Mouse (Mus musculus): ENCODE measurements around the gene Paqr7. TPM values are rescaled to one million over a fixed set of nuclear protein-coding genes. Genes with fewer than 3 reads are reported as not detected.

The Paqr7 gene
- polyA plus RNA-seq (2016; fragmentation: Nextera tagmentation; extraction: Ambion mirVana), result 1.2 TPM in 2 replicates

DNA sequence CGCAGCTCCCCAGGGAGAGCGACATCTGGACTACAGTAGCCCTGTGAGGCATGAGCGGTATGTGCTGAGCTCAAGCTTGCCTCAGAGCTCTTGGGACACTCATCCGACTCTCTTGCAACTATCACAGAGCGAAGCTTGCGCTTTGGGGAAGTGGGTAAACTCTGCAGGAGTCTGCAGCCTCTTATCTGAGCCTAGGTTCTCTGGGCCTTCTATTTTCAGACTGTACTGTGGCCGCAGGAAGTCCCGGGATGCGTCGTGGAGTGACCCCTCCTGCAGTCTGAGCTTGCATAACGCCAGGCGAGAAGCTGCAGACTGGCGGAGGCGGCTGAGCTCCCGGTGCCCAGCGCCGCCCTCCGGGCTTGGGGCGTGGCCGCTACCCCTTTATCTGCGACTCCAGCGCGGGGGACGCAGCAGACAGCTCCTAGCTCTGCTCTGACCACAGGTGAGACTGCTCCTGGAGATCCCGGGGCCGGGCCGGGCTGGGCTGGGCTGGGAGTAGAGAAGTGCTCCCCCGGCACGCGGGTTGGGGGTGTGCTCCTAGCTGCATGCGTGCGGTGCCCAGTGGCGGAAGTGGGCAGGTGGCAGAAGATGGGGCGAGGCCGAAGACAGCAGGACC is at the start of gene Paqr7:
TSS of gene Paqr7 (plus strand) at position 103 of the 616 bp plus-strand sequence.
- Histone ChIP-seq H3K9me3 (replicated peaks) (no peaks in the 10 kb centered on the region), H3K4me1 (peaks cover 24% of the 10 kb centered on the region), H3K36me3 (no peaks in the 10 kb centered on the region), H3K27me3 (ENCODE audit: low read depth, poor library complexity, severe bottlenecking) (peaks cover 20% of the 10 kb centered on the region), H3K4me3 (peak within 1 kb of the TSS; percentile 72), H3K27ac (peak within 1 kb of the TSS; percentile 78)
- peak; percentile 62 for DNase-seq (ENCODE audit: low spot score)
- WGBS, result 3% methylated on average over 35 of the region's 35 CpGs

DNA sequence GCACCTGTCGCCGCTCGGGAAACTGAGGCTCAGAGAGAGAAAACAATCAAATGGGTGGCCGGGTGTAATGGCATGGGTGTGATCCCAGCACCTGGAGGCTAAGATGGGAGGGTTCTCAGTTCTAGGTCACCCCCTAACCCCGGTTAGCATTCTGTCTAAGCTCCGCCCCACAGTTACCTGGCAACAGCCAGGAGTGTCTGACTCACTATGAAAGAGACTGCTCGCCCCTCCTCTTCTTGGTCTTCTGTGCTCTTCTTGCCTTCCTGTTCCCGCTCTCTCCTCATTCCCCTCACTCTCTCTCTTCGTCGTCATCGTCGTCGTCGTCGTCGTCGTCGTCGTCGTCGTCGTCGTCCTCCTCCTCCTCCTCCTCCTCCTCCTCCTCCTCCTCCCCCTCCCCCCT is 48.5 kb upstream of the Paqr7 start:
- 49% methylated on average over 23 of the region's 23 CpGs for WGBS
- no peaks in the 10 kb centered on the region for H3K9me3 ChIP-seq (replicated peaks)
- no peak overlapping the region for H3K4me3 ChIP-seq
- peaks cover 16% of the 10 kb centered on the region for H3K4me1 ChIP-seq
- DNase-seq (ENCODE audit: low spot score), result no peak
- peaks cover 54% of the 10 kb centered on the region for H3K27me3 ChIP-seq (ENCODE audit: low read depth, poor library complexity, severe bottlenecking)
- no peak overlapping the region for H3K27ac ChIP-seq
- no peaks in the 10 kb centered on the region for H3K36me3 ChIP-seq

GRCm38 (mm10) chr4:134449595-134450391 is 46.7 kb upstream of the Paqr7 start:
- DNase-seq (ENCODE audit: low spot score), result peak; percentile 68
- WGBS, result 29% methylated on average over 13 of the region's 13 CpGs
- Histone ChIP-seq H3K4me1 (peaks cover 24% of the 10 kb centered on the region), H3K27ac (peak overlapping the region; percentile 27; the same call in 1 of the 2 replicates), H3K4me3 (no peak overlapping the region), H3K9me3 (replicated peaks) (no peaks in the 10 kb centered on the region), H3K36me3 (no peaks in the 10 kb centered on the region), H3K27me3 (ENCODE audit: low read depth, poor library complexity, severe bottlenecking) (peaks cover 72% of the 10 kb centered on the region)

- H3K4me1 ChIP-seq, result peaks cover 29% of the 10 kb centered on the region
- H3K36me3 ChIP-seq, result no peaks in the 10 kb centered on the region
- peaks cover 80% of the 10 kb centered on the region for H3K27me3 ChIP-seq (ENCODE audit: low read depth, poor library complexity, severe bottlenecking)
- H3K27ac ChIP-seq, result peak overlapping the region; percentile 27
- WGBS, result 14% methylated on average over 20 of the region's 20 CpGs
- peak overlapping the region; percentile 35 for H3K4me3 ChIP-seq
- DNase-seq (ENCODE audit: low spot score), result peak; percentile 48
- no peaks in the 10 kb centered on the region for H3K9me3 ChIP-seq (replicated peaks)
Observed at GRCm38 (mm10) chr4:134450392-134451195, 45.9 kb upstream of the Paqr7 start.

DNA sequence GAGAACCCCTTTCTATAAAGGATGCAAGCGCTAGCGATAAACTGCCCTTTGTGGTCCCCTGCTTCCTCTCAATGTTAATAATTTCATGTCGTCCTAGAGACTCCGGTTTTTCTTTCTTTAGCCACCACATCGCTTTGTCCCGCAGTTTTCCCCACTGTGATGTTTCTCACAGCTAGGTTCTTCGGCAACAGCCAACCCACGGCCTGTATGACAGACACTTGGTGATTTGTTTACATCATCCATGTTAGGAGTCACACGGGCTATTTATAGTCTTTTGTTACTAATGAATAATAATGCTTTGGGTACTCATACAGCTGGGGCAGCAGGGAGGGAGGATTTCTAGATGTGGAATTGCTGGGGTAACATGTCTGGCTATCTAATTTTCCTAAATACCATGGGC is 45.0 kb upstream of the Paqr7 start:
- Histone ChIP-seq H3K27me3 (ENCODE audit: low read depth, poor library complexity, severe bottlenecking) (peaks cover 82% of the 10 kb centered on the region), H3K9me3 (replicated peaks) (no peaks in the 10 kb centered on the region), H3K4me1 (peaks cover 29% of the 10 kb centered on the region), H3K36me3 (no peaks in the 10 kb centered on the region), H3K4me3 (no peak overlapping the region), H3K27ac (no peak overlapping the region)
- DNase-seq (ENCODE audit: low spot score), result no peak
- 78% methylated on average over 9 of the region's 9 CpGs for WGBS

DNA sequence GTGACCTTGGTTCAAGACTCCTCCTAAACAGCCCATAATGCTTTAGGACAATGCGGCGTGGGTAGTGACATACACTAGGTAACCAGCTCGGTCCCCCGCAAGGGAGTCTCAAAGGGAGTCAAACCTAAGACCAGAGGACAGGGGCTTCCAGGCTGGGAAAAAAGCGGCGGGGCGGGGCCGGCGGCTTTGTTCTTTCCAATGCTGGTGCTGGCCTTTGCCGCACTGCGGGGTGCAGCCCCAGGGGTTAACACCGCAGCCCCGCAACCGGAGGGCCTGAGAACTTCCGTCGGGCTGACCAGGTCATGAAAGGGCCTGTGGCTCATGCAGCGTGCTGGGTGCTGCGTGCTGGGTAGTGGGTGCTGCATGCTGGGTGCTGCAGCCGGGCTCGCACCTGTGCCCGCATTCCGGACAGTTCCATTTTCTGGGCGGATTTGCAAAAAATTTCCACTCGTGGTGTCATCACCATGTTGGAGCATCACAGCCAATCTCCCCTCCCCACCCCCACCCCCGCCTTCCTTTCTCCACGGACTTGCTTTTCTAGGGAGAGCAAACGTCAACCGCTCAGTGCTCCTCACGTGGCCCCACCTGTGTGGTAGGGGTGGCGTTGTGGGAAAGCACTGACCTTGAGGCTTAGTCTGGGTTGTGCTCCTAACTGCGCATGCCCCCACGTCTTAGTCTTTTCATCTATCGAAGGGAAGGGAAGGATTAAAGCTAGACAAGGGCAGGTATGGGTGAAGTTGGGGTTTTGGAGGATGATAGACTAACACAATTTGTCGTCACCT is 42.7 kb upstream of the Paqr7 start:
- WGBS, result 28% methylated on average over 34 of the region's 34 CpGs
- H3K27me3 ChIP-seq (ENCODE audit: low read depth, poor library complexity, severe bottlenecking), result peaks cover 70% of the 10 kb centered on the region
- peak; percentile 47 for DNase-seq (ENCODE audit: low spot score)
- peaks cover 36% of the 10 kb centered on the region for H3K4me1 ChIP-seq
- no peaks in the 10 kb centered on the region for H3K9me3 ChIP-seq (replicated peaks)
- H3K36me3 ChIP-seq, result no peaks in the 10 kb centered on the region
- no peak overlapping the region for H3K27ac ChIP-seq
- peak overlapping the region; percentile 23 for H3K4me3 ChIP-seq

DNA sequence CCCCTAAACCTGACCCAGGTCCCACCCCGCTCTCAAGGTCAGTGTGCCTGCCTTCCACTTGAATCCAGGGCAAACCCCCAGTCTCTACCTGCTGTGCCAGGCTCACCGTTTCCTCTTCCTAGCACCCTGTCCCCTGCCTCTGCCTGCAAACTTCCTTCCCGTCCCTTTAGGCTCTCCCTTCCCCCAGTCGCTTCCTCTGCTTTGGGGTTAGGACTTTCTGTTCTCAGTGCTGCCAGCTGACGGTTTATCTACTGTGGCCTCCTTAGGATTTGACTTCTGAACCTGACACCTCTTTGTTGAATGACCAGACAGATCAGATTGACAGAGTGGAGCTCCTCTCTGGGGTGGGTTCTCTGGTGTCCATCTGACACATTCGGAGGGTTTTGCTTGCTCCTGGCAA is 41.2 kb upstream of the Paqr7 start:
- 0 out of 2 replicates have a peak overlapping the region, but pooled peaks have one; percentile 25 for H3K27ac ChIP-seq
- no peaks in the 10 kb centered on the region for H3K36me3 ChIP-seq
- peaks cover 55% of the 10 kb centered on the region for H3K27me3 ChIP-seq (ENCODE audit: low read depth, poor library complexity, severe bottlenecking)
- H3K4me3 ChIP-seq, result no peak overlapping the region
- H3K9me3 ChIP-seq (replicated peaks), result no peaks in the 10 kb centered on the region
- 46% methylated on average over 6 of the region's 6 CpGs for WGBS
- peaks cover 28% of the 10 kb centered on the region for H3K4me1 ChIP-seq
- DNase-seq (ENCODE audit: low spot score), result no peak

DNA sequence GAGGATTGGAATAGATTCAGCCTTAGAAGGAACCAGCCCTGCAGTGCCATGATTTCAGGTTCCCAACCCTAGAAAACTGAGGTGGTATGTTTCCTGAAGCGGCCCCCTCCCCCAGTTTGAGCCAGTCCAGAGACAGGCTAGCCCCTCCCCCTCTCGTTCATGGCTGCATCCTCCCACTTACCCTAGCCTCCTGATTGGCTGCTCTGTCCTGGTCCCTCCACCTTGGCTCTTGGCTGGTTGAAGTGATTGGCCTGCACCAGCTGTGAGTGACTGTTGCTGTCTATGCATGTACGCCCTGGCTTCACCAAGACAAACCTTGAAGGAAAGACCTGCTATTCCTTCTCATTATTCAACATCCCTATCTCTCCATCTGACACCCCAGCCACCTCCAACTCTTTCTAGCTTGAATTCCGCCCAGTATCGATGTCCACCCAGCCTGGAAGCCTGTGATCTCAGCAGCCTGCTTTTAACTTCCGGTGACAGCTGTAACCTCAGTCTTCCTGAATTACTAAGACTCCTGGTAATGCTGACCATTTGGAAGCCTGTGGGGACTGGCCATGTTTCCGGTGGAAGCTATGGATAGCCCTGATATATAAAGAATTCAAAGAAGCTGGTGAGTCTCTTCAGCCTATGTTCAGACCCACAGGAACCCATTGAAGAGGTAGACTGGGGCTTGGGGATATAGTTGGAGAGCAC is 39.2 kb upstream of the Paqr7 start:
- 53% methylated on average over 7 of the region's 7 CpGs for WGBS
- DNase-seq (ENCODE audit: low spot score), result no peak

DNA sequence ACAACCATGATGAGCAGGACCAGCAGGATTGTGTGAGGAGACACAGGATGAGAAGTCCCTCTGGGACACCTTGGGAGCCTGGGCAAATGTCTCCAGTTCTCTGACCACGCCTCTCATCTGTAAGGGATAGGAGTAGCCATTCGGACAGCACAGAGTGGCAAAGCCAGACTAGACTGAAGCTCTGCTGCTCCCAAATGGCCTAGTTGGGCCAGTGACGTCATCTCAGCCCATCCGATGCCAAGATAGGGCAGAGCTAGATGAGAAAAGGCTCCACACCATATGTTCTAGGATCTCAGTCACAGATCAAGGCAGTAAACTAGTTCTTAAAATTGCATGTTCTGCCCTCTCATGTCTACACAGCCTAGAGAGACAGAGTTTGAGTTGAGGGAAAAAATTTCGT is 37.6 kb upstream of the Paqr7 start:
- no peak overlapping the region for H3K27ac ChIP-seq
- 74% methylated on average over 5 of the region's 5 CpGs for WGBS
- no peak overlapping the region for H3K4me3 ChIP-seq
- peaks cover 19% of the 10 kb centered on the region for H3K27me3 ChIP-seq (ENCODE audit: low read depth, poor library complexity, severe bottlenecking)
- no peaks in the 10 kb centered on the region for H3K9me3 ChIP-seq (replicated peaks)
- no peaks in the 10 kb centered on the region for H3K36me3 ChIP-seq
- H3K4me1 ChIP-seq, result peaks cover 15% of the 10 kb centered on the region
- no peak for DNase-seq (ENCODE audit: low spot score)

More for the DNA sequence above, 39.2 kb upstream of the Paqr7 start:
- Histone ChIP-seq H3K4me3 (no peak overlapping the region), H3K9me3 (replicated peaks) (no peaks in the 10 kb centered on the region), H3K27ac (no peak overlapping the region), H3K36me3 (no peaks in the 10 kb centered on the region), H3K27me3 (ENCODE audit: low read depth, poor library complexity, severe bottlenecking) (peaks cover 35% of the 10 kb centered on the region), H3K4me1 (peaks cover 20% of the 10 kb centered on the region)

DNA sequence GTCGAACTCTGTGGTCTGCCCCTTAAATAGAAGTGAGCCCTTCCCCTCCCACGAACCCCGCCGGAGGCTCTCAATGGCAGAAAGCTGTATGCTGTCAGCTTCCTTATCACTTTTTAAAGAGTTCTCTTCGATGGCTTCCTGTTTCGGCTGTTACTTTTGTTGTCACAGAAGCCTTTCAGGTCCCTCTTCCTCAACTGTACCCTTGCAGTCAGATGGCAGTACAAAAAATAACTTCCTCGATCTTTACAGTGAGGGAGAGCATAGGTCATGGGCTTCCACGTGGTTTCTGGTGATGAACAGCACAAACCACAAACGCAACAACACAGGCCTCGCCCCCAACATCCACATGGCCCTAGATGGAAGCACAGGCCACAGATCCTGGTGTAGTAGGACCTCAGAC is 36.2 kb upstream of the Paqr7 start:
- H3K27me3 ChIP-seq (ENCODE audit: low read depth, poor library complexity, severe bottlenecking), result peaks cover 5% of the 10 kb centered on the region
- no peak for DNase-seq (ENCODE audit: low spot score)
- no peaks in the 10 kb centered on the region for H3K9me3 ChIP-seq (replicated peaks)
- whole genome bisulfite sequencing, result 84% methylated on average over 10 of the region's 10 CpGs
- no peaks in the 10 kb centered on the region for H3K36me3 ChIP-seq
- no peak overlapping the region for H3K4me3 ChIP-seq
- H3K4me1 ChIP-seq, result peaks cover 9% of the 10 kb centered on the region
- H3K27ac ChIP-seq, result no peak overlapping the region

DNA sequence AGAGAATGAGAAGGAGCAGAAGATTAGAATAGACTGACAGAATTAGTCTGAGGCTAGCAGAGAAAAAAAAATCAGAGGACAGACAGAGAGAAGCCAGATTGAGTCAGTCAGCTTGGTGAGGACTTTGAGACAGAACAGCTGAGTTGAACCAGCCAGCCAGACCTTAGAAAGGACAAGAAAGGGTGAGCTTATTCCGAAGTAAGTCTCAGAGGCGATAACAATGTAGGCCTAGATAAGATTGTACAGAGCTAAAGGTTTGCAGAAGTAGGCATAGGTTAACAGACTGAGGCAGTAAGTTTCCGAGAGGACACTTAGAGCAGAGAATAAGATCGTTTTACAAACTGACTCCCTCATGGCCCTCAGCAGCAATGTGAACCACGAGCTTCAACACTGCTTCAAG is 35.2 kb upstream of the Paqr7 start:
- Histone ChIP-seq H3K27me3 (ENCODE audit: low read depth, poor library complexity, severe bottlenecking) (peaks cover 8% of the 10 kb centered on the region), H3K4me1 (peaks cover 7% of the 10 kb centered on the region), H3K9me3 (replicated peaks) (no peaks in the 10 kb centered on the region), H3K36me3 (no peaks in the 10 kb centered on the region), H3K4me3 (no peak overlapping the region), H3K27ac (no peak overlapping the region)
- WGBS, result 86% methylated on average over 5 of the region's 5 CpGs
- no peak for DNase-seq (ENCODE audit: low spot score)

- H3K4me1 ChIP-seq, result peaks cover 23% of the 10 kb centered on the region
- no peaks in the 10 kb centered on the region for H3K9me3 ChIP-seq (replicated peaks)
- 54% methylated on average over 12 of the region's 12 CpGs for WGBS
- no peak overlapping the region for H3K27ac ChIP-seq
- H3K36me3 ChIP-seq, result peaks cover 10% of the 10 kb centered on the region
- H3K4me3 ChIP-seq, result no peak overlapping the region
- peaks cover 15% of the 10 kb centered on the region for H3K27me3 ChIP-seq (ENCODE audit: low read depth, poor library complexity, severe bottlenecking)
- no peak for DNase-seq (ENCODE audit: low spot score)
Observed at GRCm38 (mm10) chr4:134465789-134466188, 30.7 kb upstream of the Paqr7 start.

All from limb, embryonic 10.5 days (tissue).